Mouse (Mus musculus) liver, adult 2 months (tissue): Measurements from ENCODE around the gene Tshz3. TPM values are rescaled to one million over a fixed set of nuclear protein-coding genes. Genes with fewer than 3 reads are reported as not detected.

Source experiments
- DNase-seq: peaks from one replicate; pipeline ENCODE4 v3.0.0-alpha.2; 2011; ENCODE audit warnings: low read depth, low spot score; ENCODE audit errors: extremely low read depth
- H3K27ac ChIP-seq: fragments of 200-500 bp; replicated peaks from 2 replicates; pipeline ENCODE4 v1.5.1; 2012; ENCODE audit warnings: low read depth, mild to moderate bottlenecking, control low read depth, inconsistent platforms, low read length; ENCODE audit not compliant: insufficient read depth
- H3K27me3 ChIP-seq: fragments of 200-500 bp; 2 replicates; pipeline ENCODE4 v1.6.1; 2012; ENCODE audit warnings: mild to moderate bottlenecking, moderate library complexity, low read length, inconsistent platforms; ENCODE audit not compliant: control insufficient read depth, insufficient read depth
- H3K36me3 ChIP-seq: fragments of 200-500 bp; 2 replicates; pipeline ENCODE4 v1.6.1; 2012; ENCODE audit warnings: low read length, inconsistent platforms; ENCODE audit not compliant: control insufficient read depth, insufficient read depth
- H3K4me1 ChIP-seq: fragments of 200-500 bp; 2 replicates; pipeline ENCODE4 v1.6.1; 2011; ENCODE audit warnings: low read length; ENCODE audit not compliant: control insufficient read depth, insufficient read depth
- H3K4me3 ChIP-seq: fragments of 200-500 bp; 2 replicates; pipeline ENCODE4 v1.5.1; 2011; ENCODE audit warnings: low read depth, mild to moderate bottlenecking, control low read depth, low read length, moderate library complexity; ENCODE audit not compliant: insufficient read depth
- H3K79me2 ChIP-seq: fragments of 200-500 bp; 2 replicates; pipeline ENCODE4 v1.6.1; 2012; ENCODE audit warnings: inconsistent platforms, mild to moderate bottlenecking, low read length, moderate library complexity; ENCODE audit not compliant: control insufficient read depth, insufficient read depth
- H3K9ac ChIP-seq: fragments of 200-500 bp; 2 replicates; pipeline ENCODE4 v1.6.1; 2012; ENCODE audit warnings: low read depth, mild to moderate bottlenecking, control low read depth, inconsistent platforms, low read length
- CTCF ChIP-seq: fragments of 200-500 bp; IDR thresholded peaks from 2 replicates; pipeline ENCODE4 v1.5.1; 2011; ENCODE audit warnings: low read depth, low read length, control low read depth
- POLR2A ChIP-seq: fragments of 200-500 bp; IDR thresholded peaks from 2 replicates; pipeline ENCODE4 v1.6.1; 2011; ENCODE audit warnings: low read length, control low read depth; ENCODE audit not compliant: insufficient read depth; ENCODE audit errors: extremely low read depth
- WGBS: fragments of 180-500 bp; shearing (Covaris S2); methylation state at CpG from one replicate; pipeline ENCODE4 v1.1.7; 2018; 5-methylcytosine and 5-hydroxymethylcytosine counted together
- polyA plus RNA-seq: library from polyadenylated mRNA; depleted of rRNA; stranded (reverse); fragments of >200 nt; gene quantifications from 2 replicates; pipeline ENCODE4 v1.2.3, GENCODE M21; 2012; rRNA removed
- total RNA-seq: library from RNA; depleted of rRNA; stranded (reverse); fragments of >200 nt; gene quantifications from 2 replicates; pipeline ENCODE4 v1.2.3, GENCODE M21; 2014; rRNA removed

Tshz3 gene
- total RNA-seq (0.28 and 0.47 TPM in 2 replicates), polyA plus RNA-seq (0.22 and 0.34 TPM in 2 replicates)

DNA sequence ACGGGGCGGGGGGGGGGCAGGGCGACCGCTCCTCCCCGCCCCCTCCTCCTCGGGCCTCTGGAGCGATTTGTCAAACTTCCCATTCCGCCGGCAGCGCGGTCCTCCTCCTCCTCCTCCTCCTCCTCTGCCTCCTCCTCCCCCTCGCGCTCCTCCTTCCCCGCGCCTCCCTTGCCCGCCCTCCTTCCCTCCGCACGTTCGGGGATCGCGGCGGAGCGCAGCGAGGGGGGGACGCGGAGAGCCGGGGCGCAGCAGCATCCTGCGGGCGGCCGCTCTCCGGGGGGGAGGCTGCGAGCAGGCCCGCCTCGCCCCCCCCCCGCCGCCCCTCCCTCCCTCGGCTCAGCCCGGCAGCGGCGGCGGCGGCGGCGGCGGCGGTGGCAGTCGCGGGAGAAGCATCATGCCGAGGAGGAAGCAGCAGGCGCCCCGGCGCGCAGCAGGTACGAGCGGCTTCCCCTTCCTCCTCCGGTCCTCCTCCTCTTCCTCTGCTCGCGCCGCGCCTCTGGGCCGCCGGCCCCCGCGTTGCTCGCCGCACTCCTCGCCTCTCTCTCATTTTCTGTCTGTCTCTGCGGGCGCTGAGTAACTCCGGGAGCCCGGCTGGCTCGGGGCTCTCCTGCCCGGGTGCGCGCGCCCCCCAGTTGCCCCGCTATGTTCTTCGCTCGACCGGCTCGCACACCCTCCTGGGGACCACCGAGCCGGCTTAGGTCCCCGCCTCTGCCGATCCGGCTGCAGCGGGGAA is at the start of gene Tshz3:
TSS of gene Tshz3 (plus strand) at position 263 of the 733 bp plus-strand sequence.
- Histone ChIP-seq H3K36me3 (no peaks in the 10 kb centered on the region), H3K4me3 (peak within 1 kb of the TSS; percentile 63), H3K79me2 (no peaks in the 10 kb centered on the region), H3K9ac (peak within 1 kb of the TSS; percentile 71), H3K4me1 (peaks cover 2% of the 10 kb centered on the region; the same call in 1 of the 2 replicates), H3K27ac (peak within 1 kb of the TSS; percentile 82), H3K27me3 (peaks cover 17% of the 10 kb centered on the region)
- DNase-seq, result peak; percentile 18
- WGBS, result 1% methylated on average over 43 of the region's 88 CpGs
- TF ChIP-seq CTCF (no peak), POLR2A (no peak)

DNA sequence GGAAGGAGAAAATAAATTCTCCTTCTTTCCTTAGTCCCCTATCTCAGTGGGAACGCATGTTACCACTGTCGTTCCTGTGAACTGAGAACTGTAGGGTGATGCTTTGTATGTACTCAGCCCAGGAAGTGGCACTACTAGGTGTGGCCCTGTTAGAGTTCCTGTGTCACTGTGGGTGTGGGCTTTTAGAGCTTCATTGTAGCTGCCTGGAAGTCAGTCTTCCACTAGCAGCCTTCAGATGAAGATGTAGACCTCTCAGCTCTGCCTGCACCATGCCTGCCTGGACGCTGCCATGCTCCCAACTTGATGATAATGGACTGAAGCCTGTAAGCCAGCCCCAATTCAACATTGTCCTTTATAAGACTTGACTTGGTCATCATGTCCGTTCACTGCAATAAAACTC is 42.0 kb upstream of the Tshz3 start:
- Histone ChIP-seq H3K9ac (no peak overlapping the region), H3K4me3 (no peak overlapping the region), H3K4me1 (no peaks in the 10 kb centered on the region), H3K36me3 (no peaks in the 10 kb centered on the region), H3K79me2 (no peaks in the 10 kb centered on the region), H3K27me3 (no peaks in the 10 kb centered on the region), H3K27ac (no peak overlapping the region)
- TF ChIP-seq POLR2A (no peak), CTCF (no peak)
- WGBS, result 87% methylated on average over 4 of the region's 4 CpGs
- no peak for DNase-seq

DNA sequence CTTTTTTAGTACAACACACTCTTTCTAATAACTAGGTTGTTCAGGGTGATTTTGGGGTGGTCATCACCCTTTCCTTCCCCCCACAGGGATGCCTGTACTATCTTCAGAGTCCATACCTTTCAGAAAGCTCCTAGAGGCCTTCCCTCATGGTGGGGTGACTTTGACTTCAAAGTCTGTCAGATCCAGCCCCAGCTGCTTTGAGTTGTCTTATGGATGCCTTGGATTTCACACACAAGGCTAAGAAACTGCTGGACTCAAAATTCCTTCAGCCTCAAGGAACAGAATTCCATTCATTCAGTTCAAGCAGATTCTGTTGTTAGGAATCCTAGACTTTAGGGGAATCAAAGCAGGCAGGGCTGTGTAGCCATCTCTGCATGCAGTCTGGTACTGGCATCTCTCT is 41.5 kb upstream of the Tshz3 start:
- Histone ChIP-seq H3K4me3 (no peak overlapping the region), H3K27ac (no peak overlapping the region), H3K79me2 (no peaks in the 10 kb centered on the region), H3K4me1 (no peaks in the 10 kb centered on the region), H3K36me3 (no peaks in the 10 kb centered on the region), H3K27me3 (no peaks in the 10 kb centered on the region), H3K9ac (no peak overlapping the region)
- no peak for DNase-seq
- TF ChIP-seq POLR2A (no peak), CTCF (no peak)

DNA sequence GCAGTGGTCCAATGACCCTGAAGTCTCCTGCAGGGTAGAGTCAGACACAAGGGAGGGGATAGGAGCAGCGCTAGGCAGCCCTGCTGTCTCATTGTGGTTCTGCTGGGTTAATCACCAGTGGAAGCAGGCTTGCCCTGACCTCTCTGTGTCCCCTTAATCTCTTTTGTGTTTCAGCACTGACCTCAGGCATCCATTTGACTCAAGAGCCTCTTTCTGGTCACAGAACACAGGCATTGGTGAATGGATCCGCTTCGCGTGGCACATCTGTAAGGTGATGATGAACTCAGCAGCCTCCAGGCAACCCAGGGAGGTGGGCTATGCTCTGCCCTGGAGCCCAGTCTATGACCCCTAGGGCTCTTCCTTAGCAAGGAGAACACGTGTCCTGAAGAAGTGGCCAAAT is 39.6 kb upstream of the Tshz3 start:
- H3K27me3 ChIP-seq, result no peaks in the 10 kb centered on the region
- no peaks in the 10 kb centered on the region for H3K4me1 ChIP-seq
- H3K79me2 ChIP-seq, result no peaks in the 10 kb centered on the region
- 82% methylated on average over 5 of the region's 5 CpGs for WGBS
- no peak overlapping the region for H3K4me3 ChIP-seq
- no peaks in the 10 kb centered on the region for H3K36me3 ChIP-seq
- H3K27ac ChIP-seq, result no peak overlapping the region
- H3K9ac ChIP-seq, result no peak overlapping the region
- DNase-seq, result no peak
- no peak for TF ChIP-seq CTCF
- no peak for TF ChIP-seq POLR2A

DNA sequence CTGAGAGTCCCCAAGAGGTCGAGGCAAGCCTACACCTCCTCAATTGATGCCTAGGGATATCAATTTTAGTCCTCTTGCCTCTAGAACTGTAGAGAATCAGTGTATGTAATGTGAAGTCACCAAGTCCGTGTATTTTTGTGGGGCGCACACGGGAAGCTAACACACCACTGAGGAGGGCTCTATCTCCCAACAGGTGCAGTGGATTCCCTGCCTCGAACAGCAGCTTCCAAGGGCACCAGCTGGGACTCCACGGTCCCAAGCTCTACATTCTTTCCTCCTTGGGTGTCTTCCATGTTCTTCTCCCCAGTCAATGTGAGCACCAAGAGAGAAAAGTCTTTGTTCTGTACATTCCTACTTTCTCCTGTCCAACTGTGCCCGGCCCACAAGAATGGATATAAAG is 38.7 kb upstream of the Tshz3 start:
- no peaks in the 10 kb centered on the region for H3K27me3 ChIP-seq
- H3K9ac ChIP-seq, result no peak overlapping the region
- WGBS, result 81% methylated on average over 7 of the region's 7 CpGs
- no peaks in the 10 kb centered on the region for H3K36me3 ChIP-seq
- no peaks in the 10 kb centered on the region for H3K4me1 ChIP-seq
- H3K4me3 ChIP-seq, result no peak overlapping the region
- H3K27ac ChIP-seq, result no peak overlapping the region
- no peak for DNase-seq
- TF ChIP-seq CTCF (no peak), POLR2A (no peak)
- no peaks in the 10 kb centered on the region for H3K79me2 ChIP-seq

DNA sequence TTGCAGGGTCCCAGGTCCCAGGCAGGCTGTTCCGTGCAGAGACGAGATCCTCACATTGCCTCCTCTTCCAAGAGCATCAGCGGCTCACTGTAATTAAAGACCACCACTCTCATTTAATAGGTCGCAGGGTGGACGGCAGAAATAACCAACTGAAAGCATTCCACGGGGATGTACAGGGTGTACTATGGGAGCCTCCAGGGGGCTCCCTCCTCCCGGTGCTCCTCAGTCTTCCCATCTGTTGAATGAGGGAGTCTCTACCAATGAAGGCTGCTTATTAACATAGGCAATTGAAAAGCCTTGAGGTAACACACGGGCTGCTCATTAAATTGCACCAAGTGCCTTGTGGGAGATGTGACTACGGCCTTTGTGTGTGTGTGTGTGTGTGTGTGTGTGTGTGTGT is 37.3 kb upstream of the Tshz3 start:
- peak; percentile 33; the same call in 1 of the 2 replicates for TF ChIP-seq CTCF
- no peak for TF ChIP-seq POLR2A
- H3K9ac ChIP-seq, result no peak overlapping the region
- 62% methylated on average over 9 of the region's 9 CpGs for WGBS
- H3K4me1 ChIP-seq, result no peaks in the 10 kb centered on the region
- no peaks in the 10 kb centered on the region for H3K36me3 ChIP-seq
- H3K4me3 ChIP-seq, result no peak overlapping the region
- no peak overlapping the region for H3K27ac ChIP-seq
- H3K79me2 ChIP-seq, result no peaks in the 10 kb centered on the region
- no peak for DNase-seq
- no peaks in the 10 kb centered on the region for H3K27me3 ChIP-seq
